Mouse (Mus musculus): Measurements from ENCODE around the gene Ranbp3.

- no peak for TF ChIP-seq CTCF (conservative IDR thresholded peaks at IDR 0.05; ENCODE audit: insufficient read depth, insufficient read length, low read depth, low read length)
- no peak for TF ChIP-seq POLR2A (IDR thresholded peaks at IDR 0.05; ENCODE audit: low read depth, low read length)
Observed at GRCm38 (mm10) chr17:56683546-56684140, 10.5 kb downstream of the Ranbp3 start.

Measured in kidney, adult 2 months (tissue).